Mouse (Mus musculus) embryonic fibroblast, embryonic 13.5 days (primary cell): ENCODE measurements at regions not wholly inside any gene's neighbourhood (a gene's known extent, or its start where the extent isn't known, plus 50 kb on each side); places are given as distances from the start of the nearest gene placed in this dataset.

Experiments used
- CTCF ChIP-seq: IDR thresholded peaks from 2 replicates; pipeline ENCODE4 v1.5.1; 2011; ENCODE audit warnings: mild to moderate bottlenecking, control low read depth, low read length, moderate library complexity, borderline replicate concordance; ENCODE audit not compliant: insufficient read depth
- POLR2A ChIP-seq: IDR thresholded peaks from 2 replicates; pipeline ENCODE4 v1.6.1; 2011; ENCODE audit warnings: low read depth, mild to moderate bottlenecking, control low read depth, low read length, moderate library complexity

DNA sequence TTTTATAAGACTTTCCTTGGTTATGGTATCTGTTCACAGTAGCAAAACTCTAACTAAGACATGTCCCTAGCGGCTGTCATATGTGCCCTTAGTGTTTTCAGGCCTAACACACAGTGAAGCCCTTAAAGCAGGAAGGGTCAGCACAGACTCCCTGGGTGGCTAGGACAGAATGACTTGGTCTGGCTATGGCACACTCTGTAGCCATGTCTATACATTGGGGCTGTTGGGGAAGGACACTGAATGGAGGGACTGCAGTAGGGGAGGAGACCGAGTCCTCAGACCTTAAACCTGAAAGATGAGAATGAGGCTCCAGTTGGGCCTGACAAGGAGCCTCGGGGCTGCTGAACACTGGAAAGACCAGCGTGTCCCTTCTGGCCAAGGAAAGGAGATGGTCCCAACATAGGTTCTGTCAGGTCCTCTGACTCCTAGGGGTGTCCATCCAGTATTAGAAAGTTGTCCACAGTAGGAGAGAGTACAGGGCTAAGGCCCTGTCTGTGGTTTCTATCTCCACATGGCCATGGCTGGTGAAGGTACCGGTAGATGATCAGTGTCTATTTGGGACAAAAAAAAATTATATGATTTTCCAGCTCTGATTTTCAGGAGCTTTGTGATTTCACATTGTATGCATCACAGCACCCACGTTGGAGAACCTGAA is 183.5 kb upstream of the Stk26 start:
- TF ChIP-seq POLR2A (no peak), CTCF (no peak)
